Mouse (Mus musculus) hindbrain, embryonic 15.5 days (tissue): ENCODE measurements around the gene A930002H24Rik. TPM values are rescaled to one million over a fixed set of nuclear protein-coding genes. Genes with fewer than 3 reads are reported as not detected.
A peak's percentile ranks its signal among the peaks of the same experiment; 100 is the strongest.
"Not testable (repeated sequence)": the region's sequence is repeated elsewhere in the genome, so short reads cannot be mapped to it uniquely, and the experiment has no call there.

Experiments used
- ATAC-seq: fragments of 200-750 bp; cut with Nextera tagmentation; 2 replicates; pipeline ENCODE4 v1.8.0; 2017; ENCODE audit warnings: low read depth, moderate number of reproducible peaks, moderate TSS enrichment; ENCODE audit not compliant: low FRiP score
- H3K27ac ChIP-seq: fragments of 300-500 bp; sonication (generic); replicated peaks from 2 replicates; pipeline ENCODE4 v1.5.1; 2015; ENCODE audit warnings: mild to moderate bottlenecking, inconsistent platforms
- H3K27me3 ChIP-seq: fragments of 300-500 bp; sonication (generic); 2 replicates; pipeline ENCODE4 v1.6.1; 2015; ENCODE audit warnings: control low read depth, inconsistent platforms
- H3K36me3 ChIP-seq: fragments of 300-500 bp; sonication (generic); 2 replicates; pipeline ENCODE4 v1.6.1; 2015; ENCODE audit warnings: control low read depth, inconsistent platforms
- H3K4me1 ChIP-seq: fragments of 300-500 bp; sonication (generic); replicated peaks from 2 replicates; pipeline ENCODE4 v1.6.1; 2015; ENCODE audit warnings: control low read depth, inconsistent platforms
- H3K4me2 ChIP-seq: fragments of 300-500 bp; sonication (generic); 2 replicates; pipeline ENCODE4 v1.6.1; 2015; ENCODE audit warnings: moderate library complexity, mild to moderate bottlenecking, inconsistent platforms
- H3K4me3 ChIP-seq: fragments of 300-500 bp; sonication (generic); 2 replicates; pipeline ENCODE4 v1.5.1; 2015; ENCODE audit warnings: mild to moderate bottlenecking, inconsistent platforms
- H3K9ac ChIP-seq: fragments of 300-500 bp; sonication (generic); 2 replicates; pipeline ENCODE4 v1.6.1; 2015; ENCODE audit warnings: inconsistent platforms
- H3K9me3 ChIP-seq: fragments of 300-500 bp; sonication (generic); 2 replicates; pipeline ENCODE4 v1.6.1; 2016; ENCODE audit warnings: control low read depth, inconsistent platforms
- WGBS: fragments of 180-500 bp; shearing (Covaris S2); methylation state at CpG from one replicate; pipeline ENCODE4 v1.1.7; 2015; 5-methylcytosine and 5-hydroxymethylcytosine counted together
- polyA plus RNA-seq: library from polyadenylated mRNA; unstranded; fragments of >200 nt; fragmentation: Nextera tagmentation; extraction: Ambion mirVana; gene quantifications from 2 replicates; pipeline ENCODE4 v1.2.1, GENCODE M21; 2015

Gene A930002H24Rik
- polyA plus RNA-seq, 1 experiment from 2014 or later = 3.3 TPM

GRCm38 (mm10) chr17:63860988-63861387, 2.6 kb downstream of the A930002H24Rik start:
- no peak for ATAC-seq
- 53% methylated on average over 4 of the region's 4 CpGs for WGBS
- Histone ChIP-seq H3K9me3 (no peaks in the 10 kb centered on the region), H3K36me3 (no peaks in the 10 kb centered on the region), H3K4me3 (no peak overlapping the region), H3K4me1 (peaks cover 16% of the 10 kb centered on the region), H3K27ac (no peak overlapping the region), H3K9ac (no peak overlapping the region), H3K27me3 (no peaks in the 10 kb centered on the region), H3K4me2 (no peak overlapping the region)

GRCm38 (mm10) chr17:63857023-63857544, 6.5 kb downstream of the A930002H24Rik start:
- H3K27ac ChIP-seq = no peak overlapping the region
- no peaks in the 10 kb centered on the region for H3K36me3 ChIP-seq
- H3K4me2 ChIP-seq = no peak overlapping the region
- no peak overlapping the region for H3K4me3 ChIP-seq
- H3K9ac ChIP-seq = no peak overlapping the region
- H3K27me3 ChIP-seq = no peaks in the 10 kb centered on the region
- 89% methylated on average over 7 of the region's 7 CpGs for WGBS
- no peak for ATAC-seq
- no peaks in the 10 kb centered on the region for H3K4me1 ChIP-seq
- H3K9me3 ChIP-seq = no peaks in the 10 kb centered on the region

- Histone ChIP-seq H3K27me3 (no peaks in the 10 kb centered on the region), H3K9ac (no peak overlapping the region), H3K27ac (no peak overlapping the region), H3K4me2 (peak overlapping the region; percentile 58), H3K4me1 (peaks cover 8% of the 10 kb centered on the region), H3K9me3 (no peaks in the 10 kb centered on the region), H3K36me3 (no peaks in the 10 kb centered on the region), H3K4me3 (peak overlapping the region; percentile 56)
- 0 out of 2 replicates have a peak, but pooled peaks have one; percentile 10 for ATAC-seq
- 88% methylated on average over 9 of the region's 9 CpGs for WGBS
Observed at GRCm38 (mm10) chr17:63850016-63850415, 13.6 kb downstream of the A930002H24Rik start.

GRCm38 (mm10) chr17:63849566-63849965, 14.0 kb downstream of the A930002H24Rik start:
- H3K4me1 ChIP-seq = peaks cover 8% of the 10 kb centered on the region
- ATAC-seq = peak; percentile 99
- H3K27me3 ChIP-seq = no peaks in the 10 kb centered on the region
- H3K36me3 ChIP-seq = no peaks in the 10 kb centered on the region
- H3K4me2 ChIP-seq = peak overlapping the region; percentile 58
- under 1% methylated on average over 22 of the region's 22 CpGs for WGBS
- peak overlapping the region; percentile 57 for H3K9ac ChIP-seq
- peak overlapping the region; percentile 64 for H3K27ac ChIP-seq
- no peaks in the 10 kb centered on the region for H3K9me3 ChIP-seq
- H3K4me3 ChIP-seq = peak overlapping the region; percentile 56

GRCm38 (mm10) chr17:63849151-63849550, 14.4 kb downstream of the A930002H24Rik start:
- ATAC-seq = no peak; the same call in 1 of the 2 replicates
- peak overlapping the region; percentile 56 for H3K4me3 ChIP-seq
- peak overlapping the region; percentile 58 for H3K4me2 ChIP-seq
- no peaks in the 10 kb centered on the region for H3K9me3 ChIP-seq
- 7% methylated on average over 6 of the region's 6 CpGs for WGBS
- peaks cover 8% of the 10 kb centered on the region for H3K4me1 ChIP-seq
- H3K9ac ChIP-seq = peak overlapping the region; percentile 57
- peak overlapping the region; percentile 64 for H3K27ac ChIP-seq
- no peaks in the 10 kb centered on the region for H3K36me3 ChIP-seq
- H3K27me3 ChIP-seq = no peaks in the 10 kb centered on the region

GRCm38 (mm10) chr17:63845766-63846165, 17.8 kb downstream of the A930002H24Rik start:
- not testable (repeated sequence) for H3K4me2 ChIP-seq, H3K9me3 ChIP-seq, H3K4me1 ChIP-seq, ATAC-seq, H3K36me3 ChIP-seq, H3K27me3 ChIP-seq, H3K9ac ChIP-seq, H3K27ac ChIP-seq, H3K4me3 ChIP-seq
- 92% methylated on average over 3 of the region's 3 CpGs for WGBS

GRCm38 (mm10) chr17:63844936-63845335, 18.7 kb downstream of the A930002H24Rik start:
- H3K4me1 ChIP-seq = peaks cover 8% of the 10 kb centered on the region
- H3K27me3 ChIP-seq = no peaks in the 10 kb centered on the region
- H3K27ac ChIP-seq = no peak overlapping the region
- H3K4me2 ChIP-seq = no peak overlapping the region
- no peaks in the 10 kb centered on the region for H3K9me3 ChIP-seq
- no peaks in the 10 kb centered on the region for H3K36me3 ChIP-seq
- no peak overlapping the region for H3K4me3 ChIP-seq
- 83% methylated on average over 5 of the region's 5 CpGs for WGBS
- H3K9ac ChIP-seq = no peak overlapping the region
- ATAC-seq = no peak

GRCm38 (mm10) chr17:63842226-63842625, 21.4 kb downstream of the A930002H24Rik start:
- H3K27ac ChIP-seq = no peak overlapping the region
- no peak overlapping the region for H3K4me3 ChIP-seq
- no peaks in the 10 kb centered on the region for H3K36me3 ChIP-seq
- no peaks in the 10 kb centered on the region for H3K4me1 ChIP-seq
- H3K4me2 ChIP-seq = no peak overlapping the region
- no peak overlapping the region for H3K9ac ChIP-seq
- 90% methylated on average over 1 of the region's 1 CpGs for whole genome bisulfite sequencing
- no peaks in the 10 kb centered on the region for H3K27me3 ChIP-seq
- no peak for ATAC-seq
- no peaks in the 10 kb centered on the region for H3K9me3 ChIP-seq

GRCm38 (mm10) chr17:63839636-63840269, 23.8 kb downstream of the A930002H24Rik start:
- no peaks in the 10 kb centered on the region for H3K27me3 ChIP-seq
- no peak overlapping the region for H3K27ac ChIP-seq
- no peaks in the 10 kb centered on the region for H3K36me3 ChIP-seq
- WGBS = 93% methylated on average over 3 of the region's 3 CpGs
- no peaks in the 10 kb centered on the region for H3K4me1 ChIP-seq
- no peak for ATAC-seq
- no peaks in the 10 kb centered on the region for H3K9me3 ChIP-seq
- no peak overlapping the region for H3K9ac ChIP-seq
- no peak overlapping the region for H3K4me2 ChIP-seq
- H3K4me3 ChIP-seq = no peak overlapping the region

- Histone ChIP-seq H3K27ac (no peak overlapping the region), H3K9me3 (no peaks in the 10 kb centered on the region), H3K4me3 (no peak overlapping the region), H3K36me3 (no peaks in the 10 kb centered on the region), H3K27me3 (no peaks in the 10 kb centered on the region), H3K9ac (no peak overlapping the region), H3K4me2 (no peak overlapping the region), H3K4me1 (no peaks in the 10 kb centered on the region)
- 91% methylated on average over 8 of the region's 8 CpGs for WGBS
- no peak for ATAC-seq
Observed at GRCm38 (mm10) chr17:63838144-63838543, 25.4 kb downstream of the A930002H24Rik start.

- ATAC-seq = no peak
- no peak overlapping the region for H3K9ac ChIP-seq
- 87% methylated on average over 8 of the region's 8 CpGs for WGBS
Observed at GRCm38 (mm10) chr17:63836641-63837040, 26.9 kb downstream of the A930002H24Rik start.

GRCm38 (mm10) chr17:63836223-63836622, 27.4 kb downstream of the A930002H24Rik start:
- Histone ChIP-seq H3K4me3 (no peak overlapping the region), H3K36me3 (no peaks in the 10 kb centered on the region), H3K9ac (no peak overlapping the region), H3K27ac (no peak overlapping the region), H3K4me1 (no peaks in the 10 kb centered on the region), H3K4me2 (no peak overlapping the region), H3K27me3 (no peaks in the 10 kb centered on the region), H3K9me3 (no peaks in the 10 kb centered on the region)
- WGBS = 90% methylated on average over 2 of the region's 2 CpGs
- ATAC-seq = no peak

More at GRCm38 (mm10) chr17:63836641-63837040, 26.9 kb downstream of the A930002H24Rik start:
- no peaks in the 10 kb centered on the region for H3K4me1 ChIP-seq
- no peak overlapping the region for H3K4me2 ChIP-seq
- no peak overlapping the region for H3K4me3 ChIP-seq
- H3K36me3 ChIP-seq = no peaks in the 10 kb centered on the region
- no peaks in the 10 kb centered on the region for H3K9me3 ChIP-seq
- no peak overlapping the region for H3K27ac ChIP-seq
- no peaks in the 10 kb centered on the region for H3K27me3 ChIP-seq
